Mouse (Mus musculus): ENCODE results near the gene Atp6v0a1. TPM values are rescaled to one million over a fixed set of nuclear protein-coding genes. Genes with fewer than 3 reads are reported as not detected.

Gene Atp6v0a1
- polyA plus RNA-seq, 1 experiment: 39.7 TPM

DNA sequence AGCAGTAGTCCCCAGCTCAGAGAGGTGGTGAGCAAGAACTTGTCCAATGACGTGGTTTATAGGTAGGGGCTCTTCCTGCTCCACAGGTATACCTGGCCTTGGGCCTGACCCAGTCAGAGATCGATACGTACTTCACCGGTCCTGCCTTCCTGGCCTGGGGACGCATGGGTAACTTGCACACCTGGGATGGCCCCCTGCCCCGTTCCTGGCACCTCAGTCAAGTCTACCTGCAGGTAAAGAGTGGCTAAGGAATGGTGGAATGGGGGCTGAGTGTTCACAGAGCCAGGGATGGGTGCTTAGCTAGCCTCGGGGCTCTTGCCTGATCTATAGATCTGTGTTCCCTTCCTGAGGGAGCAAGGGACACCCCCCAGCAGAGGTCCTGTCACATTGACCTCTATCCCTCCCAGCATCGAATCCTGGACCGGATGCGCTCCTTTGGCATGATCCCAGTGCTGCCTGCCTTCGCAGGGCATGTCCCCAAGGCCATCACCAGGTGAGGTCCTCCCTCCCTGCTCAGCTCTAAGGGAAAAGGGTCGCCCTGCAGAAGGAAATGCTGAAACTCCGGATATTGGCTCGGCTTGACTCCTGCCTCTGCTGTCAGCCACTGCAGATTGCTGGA is 62.7 kb downstream of the Atp6v0a1 start:
- TF ChIP-seq CTCF (IDR thresholded peaks at IDR 0.05; ENCODE audit: borderline replicate concordance, control insufficient read depth, extremely low read depth, insufficient read depth, low read length, poor library complexity) (no peak), POLR2A (IDR thresholded peaks at IDR 0.05; ENCODE audit: control insufficient read depth, extremely low read depth, insufficient read depth, low read length, poor library complexity) (no peak)
- WGBS: 95% methylated on average over 14 of the region's 14 CpGs
- Histone ChIP-seq H3K36me3 (ENCODE audit: control insufficient read depth, insufficient read depth, low read length) (no peaks in the 10 kb centered on the region), H3K4me3 (ENCODE audit: control insufficient read depth, insufficient read depth, low read length) (no peak overlapping the region), H3K4me1 (replicated peaks; ENCODE audit: control insufficient read depth, insufficient read depth, low read length) (peaks cover 8% of the 10 kb centered on the region), H3K27ac (ENCODE audit: control insufficient read depth, insufficient read depth, low read length) (no peak overlapping the region), H3K27me3 (ENCODE audit: control insufficient read depth, insufficient read depth, low read length) (no peaks in the 10 kb centered on the region)
- DNase-seq: no peak

DNA sequence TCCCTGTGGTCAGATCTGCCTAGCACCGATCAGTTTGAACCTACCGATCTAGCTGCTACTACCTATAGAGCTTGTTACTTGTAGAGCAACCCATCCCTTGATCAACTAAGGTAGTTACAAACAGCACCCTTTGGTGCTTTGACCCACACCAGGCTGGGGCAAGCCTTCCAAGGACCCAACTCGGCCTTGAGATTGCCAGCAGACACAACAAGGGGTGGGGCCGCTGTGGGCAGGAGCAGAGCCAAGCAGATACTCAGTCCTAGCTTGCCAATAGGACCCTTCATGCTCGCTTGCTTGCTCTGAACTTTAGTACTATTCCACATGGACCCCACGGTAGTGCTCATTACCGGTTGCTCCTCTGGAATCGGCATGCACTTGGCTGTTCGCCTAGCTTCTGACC is 68.9 kb downstream of the Atp6v0a1 start, which contains the start of gene Hsd17b1:
Hsd17b1 (plus strand) TSS at position 291 of the 400 bp plus-strand sequence.
- WGBS: 93% methylated on average over 9 of the region's 9 CpGs
- Histone ChIP-seq H3K27ac (ENCODE audit: control insufficient read depth, insufficient read depth, low read length) (no peak within 1 kb of the TSS), H3K36me3 (ENCODE audit: control insufficient read depth, insufficient read depth, low read length) (no peaks in the 10 kb centered on the region), H3K4me3 (ENCODE audit: control insufficient read depth, insufficient read depth, low read length) (no peak within 1 kb of the TSS), H3K27me3 (ENCODE audit: control insufficient read depth, insufficient read depth, low read length) (peaks cover 5% of the 10 kb centered on the region; the same call in 1 of the 2 replicates), H3K4me1 (replicated peaks; ENCODE audit: control insufficient read depth, insufficient read depth, low read length) (peaks cover 16% of the 10 kb centered on the region)
- TF ChIP-seq CTCF (IDR thresholded peaks at IDR 0.05; ENCODE audit: borderline replicate concordance, control insufficient read depth, extremely low read depth, insufficient read depth, low read length, poor library complexity) (no peak), POLR2A (IDR thresholded peaks at IDR 0.05; ENCODE audit: control insufficient read depth, extremely low read depth, insufficient read depth, low read length, poor library complexity) (no peak)
- DNase-seq: no peak

- peak; percentile 43 for DNase-seq
- H3K4me3 ChIP-seq (ENCODE audit: control insufficient read depth, insufficient read depth, low read length): no peak overlapping the region
- peaks cover 5% of the 10 kb centered on the region; the same call in 1 of the 2 replicates for H3K27me3 ChIP-seq (ENCODE audit: control insufficient read depth, insufficient read depth, low read length)
- H3K27ac ChIP-seq (ENCODE audit: control insufficient read depth, insufficient read depth, low read length): no peak overlapping the region
- H3K36me3 ChIP-seq (ENCODE audit: control insufficient read depth, insufficient read depth, low read length): no peaks in the 10 kb centered on the region
- no peak for TF ChIP-seq CTCF (IDR thresholded peaks at IDR 0.05; ENCODE audit: borderline replicate concordance, control insufficient read depth, extremely low read depth, insufficient read depth, low read length, poor library complexity)
- TF ChIP-seq POLR2A (IDR thresholded peaks at IDR 0.05; ENCODE audit: control insufficient read depth, extremely low read depth, insufficient read depth, low read length, poor library complexity): no peak
- 8% methylated on average over 27 of the region's 27 CpGs for WGBS
- H3K4me1 ChIP-seq (replicated peaks; ENCODE audit: control insufficient read depth, insufficient read depth, low read length): peaks cover 20% of the 10 kb centered on the region
Observed at GRCm38 (mm10) chr11:101079746-101080145, 70.5 kb downstream of the Atp6v0a1 start.

DNA sequence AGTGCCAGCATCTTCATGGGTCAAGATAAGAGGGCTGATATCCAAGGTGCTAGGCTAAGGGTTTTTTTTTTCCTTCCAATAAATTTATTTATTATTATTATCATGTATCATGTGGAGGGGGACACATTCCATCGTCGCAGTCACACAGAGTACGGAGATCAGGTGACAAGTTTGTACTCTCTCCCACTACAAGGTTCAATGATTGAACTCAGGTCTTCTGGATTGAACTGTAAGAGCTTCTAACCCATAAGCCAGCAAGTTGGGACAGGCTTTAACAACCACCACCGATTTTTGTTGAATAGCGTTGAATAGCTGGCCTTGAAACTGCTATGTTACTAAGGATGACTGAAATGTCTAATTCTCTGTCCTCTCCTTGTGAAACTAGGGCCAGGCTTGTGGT is 71.2 kb downstream of the Atp6v0a1 start:
- H3K36me3 ChIP-seq (ENCODE audit: control insufficient read depth, insufficient read depth, low read length): no peaks in the 10 kb centered on the region
- DNase-seq: no peak
- H3K27ac ChIP-seq (ENCODE audit: control insufficient read depth, insufficient read depth, low read length): no peak overlapping the region
- H3K27me3 ChIP-seq (ENCODE audit: control insufficient read depth, insufficient read depth, low read length): peaks cover 5% of the 10 kb centered on the region; the same call in 1 of the 2 replicates
- peaks cover 20% of the 10 kb centered on the region for H3K4me1 ChIP-seq (replicated peaks; ENCODE audit: control insufficient read depth, insufficient read depth, low read length)
- no peak for TF ChIP-seq POLR2A (IDR thresholded peaks at IDR 0.05; ENCODE audit: control insufficient read depth, extremely low read depth, insufficient read depth, low read length, poor library complexity)
- TF ChIP-seq CTCF (IDR thresholded peaks at IDR 0.05; ENCODE audit: borderline replicate concordance, control insufficient read depth, extremely low read depth, insufficient read depth, low read length, poor library complexity): no peak
- WGBS: 84% methylated on average over 5 of the region's 5 CpGs
- no peak overlapping the region for H3K4me3 ChIP-seq (ENCODE audit: control insufficient read depth, insufficient read depth, low read length)

DNA sequence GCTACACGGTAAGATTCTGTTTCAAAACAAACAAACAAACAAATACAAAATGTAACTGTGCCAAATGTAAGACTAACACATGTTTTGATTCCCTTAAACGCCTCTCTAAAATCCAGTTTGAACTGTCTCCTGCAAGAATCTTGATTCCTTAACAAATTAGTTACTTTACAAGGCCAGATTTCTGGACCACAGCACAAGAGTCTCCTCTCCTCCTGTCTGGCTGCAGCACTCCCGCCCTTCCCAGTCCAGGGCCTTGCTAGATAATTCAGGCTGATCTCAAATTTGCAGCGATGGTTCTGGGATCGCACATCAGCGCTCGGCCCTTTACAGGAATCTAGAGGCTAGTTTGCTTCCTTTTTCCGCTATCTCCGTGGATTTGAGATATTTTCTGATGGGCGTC is 72.4 kb downstream of the Atp6v0a1 start:
- H3K36me3 ChIP-seq (ENCODE audit: control insufficient read depth, insufficient read depth, low read length): no peaks in the 10 kb centered on the region
- H3K4me1 ChIP-seq (replicated peaks; ENCODE audit: control insufficient read depth, insufficient read depth, low read length): peaks cover 30% of the 10 kb centered on the region
- TF ChIP-seq CTCF (IDR thresholded peaks at IDR 0.05; ENCODE audit: borderline replicate concordance, control insufficient read depth, extremely low read depth, insufficient read depth, low read length, poor library complexity) (no peak), POLR2A (IDR thresholded peaks at IDR 0.05; ENCODE audit: control insufficient read depth, extremely low read depth, insufficient read depth, low read length, poor library complexity) (no peak)
- H3K27ac ChIP-seq (ENCODE audit: control insufficient read depth, insufficient read depth, low read length): peak overlapping the region; percentile 67; the same call in 1 of the 2 replicates
- no peak for DNase-seq
- WGBS: 21% methylated on average over 10 of the region's 10 CpGs
- peaks cover 5% of the 10 kb centered on the region; the same call in 1 of the 2 replicates for H3K27me3 ChIP-seq (ENCODE audit: control insufficient read depth, insufficient read depth, low read length)
- peak overlapping the region; percentile 84 for H3K4me3 ChIP-seq (ENCODE audit: control insufficient read depth, insufficient read depth, low read length)

- WGBS: under 1% methylated on average over 51 of the region's 51 CpGs
- peak; percentile 82 for DNase-seq
- Histone ChIP-seq H3K4me1 (replicated peaks; ENCODE audit: control insufficient read depth, insufficient read depth, low read length) (peaks cover 31% of the 10 kb centered on the region), H3K4me3 (ENCODE audit: control insufficient read depth, insufficient read depth, low read length) (peak within 1 kb of the TSS; percentile 89), H3K36me3 (ENCODE audit: control insufficient read depth, insufficient read depth, low read length) (no peaks in the 10 kb centered on the region), H3K27me3 (ENCODE audit: control insufficient read depth, insufficient read depth, low read length) (peaks cover 5% of the 10 kb centered on the region; the same call in 1 of the 2 replicates), H3K27ac (ENCODE audit: control insufficient read depth, insufficient read depth, low read length) (peak within 1 kb of the TSS; percentile 67)
- TF ChIP-seq POLR2A (IDR thresholded peaks at IDR 0.05; ENCODE audit: control insufficient read depth, extremely low read depth, insufficient read depth, low read length, poor library complexity) (peak; percentile 55), CTCF (IDR thresholded peaks at IDR 0.05; ENCODE audit: borderline replicate concordance, control insufficient read depth, extremely low read depth, insufficient read depth, low read length, poor library complexity) (no peak)
Observed at GRCm38 (mm10) chr11:101082208-101083082, 73.2 kb downstream of the Atp6v0a1 start, which contains the start of gene Coasy. TSS of gene Coasy (plus strand) at chr11:101082565.
